Mouse (Mus musculus) forebrain, embryonic 11.5 days (tissue): Measurements from ENCODE around the gene Stim2. TPM values are rescaled to one million over a fixed set of nuclear protein-coding genes. Genes with fewer than 3 reads are reported as not detected.

ENCODE experiments used
- ATAC-seq: fragments of 200-750 bp; cut with Nextera tagmentation; replicated peaks from 2 replicates; pipeline ENCODE4 v1.8.0; 2017; ENCODE audit warnings: moderate TSS enrichment; ENCODE audit not compliant: low FRiP score
- DNase-seq: peaks from one replicate; pipeline ENCODE4 v3.0.0-alpha.2; 2017; ENCODE audit warnings: low spot score
- H3K27ac ChIP-seq: fragments of 300-500 bp; sonication (generic); 2 replicates; pipeline ENCODE4 v1.5.1; 2014; ENCODE audit warnings: low read depth, low read length
- H3K27me3 ChIP-seq: fragments of 300-500 bp; sonication (generic); 2 replicates; pipeline ENCODE4 v1.6.1; 2014; ENCODE audit warnings: mild to moderate bottlenecking, low read length, mixed read lengths; ENCODE audit not compliant: control insufficient read depth, insufficient read depth
- H3K36me3 ChIP-seq: fragments of 300-500 bp; sonication (generic); 2 replicates; pipeline ENCODE4 v1.6.1; 2014; ENCODE audit warnings: mild to moderate bottlenecking, low read length, moderate library complexity, mixed read lengths; ENCODE audit not compliant: control insufficient read depth, insufficient read depth
- H3K4me1 ChIP-seq: fragments of 300-500 bp; sonication (generic); replicated peaks from 2 replicates; pipeline ENCODE4 v1.6.1; 2014; ENCODE audit warnings: low read length, mixed read lengths; ENCODE audit not compliant: control insufficient read depth, insufficient read depth
- H3K4me2 ChIP-seq: fragments of 300-500 bp; sonication (generic); 2 replicates; pipeline ENCODE4 v1.6.1; 2014; ENCODE audit warnings: low read depth, mild to moderate bottlenecking, low read length, moderate library complexity, mixed read lengths; ENCODE audit not compliant: severe bottlenecking
- H3K4me3 ChIP-seq: fragments of 300-500 bp; sonication (generic); 2 replicates; pipeline ENCODE4 v1.5.1; 2014; ENCODE audit warnings: low read depth, low read length
- H3K9ac ChIP-seq: fragments of 300-500 bp; sonication (generic); 2 replicates; pipeline ENCODE4 v1.6.1; 2014; ENCODE audit warnings: low read length
- H3K9me3 ChIP-seq: fragments of 300-500 bp; sonication (generic); 2 replicates; pipeline ENCODE4 v1.6.1; 2016; ENCODE audit warnings: low read length, mixed read lengths; ENCODE audit not compliant: control insufficient read depth
- WGBS: fragments of 180-500 bp; shearing (Covaris S2); extraction: QIAGEN DNeasy Blood & Tissue Kit; methylation state at CpG from one replicate; pipeline ENCODE4 v1.1.7; 2014; 5-methylcytosine and 5-hydroxymethylcytosine counted together
- polyA plus RNA-seq: library from polyadenylated mRNA; unstranded; fragments of >200 nt; fragmentation: Nextera tagmentation; extraction: Ambion mirVana; gene quantifications from 2 replicates; pipeline ENCODE4 v1.2.1, GENCODE M21; 2014

Gene Stim2
- polyA plus RNA-seq, 1 experiment from 2014 or later: 21.1 TPM

- no peaks in the 10 kb centered on the region for H3K27me3 ChIP-seq
- no peak overlapping the region for H3K27ac ChIP-seq
- H3K4me3 ChIP-seq: no peak overlapping the region
- H3K4me1 ChIP-seq: peaks cover 3% of the 10 kb centered on the region; the same call in 1 of the 2 replicates
- 64% methylated on average over 3 of the region's 3 CpGs for WGBS
- no peak overlapping the region for H3K9ac ChIP-seq
- H3K4me2 ChIP-seq: no peak overlapping the region
- ATAC-seq: no peak
- H3K9me3 ChIP-seq: no peaks in the 10 kb centered on the region
- H3K36me3 ChIP-seq: no peaks in the 10 kb centered on the region
- no peak for DNase-seq
Measured at GRCm38 (mm10) chr5:54100916-54101315, 102.6 kb downstream of the Stim2 start.

- Histone ChIP-seq H3K4me1 (peaks cover 3% of the 10 kb centered on the region; the same call in 1 of the 2 replicates), H3K9me3 (no peaks in the 10 kb centered on the region), H3K36me3 (no peaks in the 10 kb centered on the region), H3K27ac (no peak overlapping the region), H3K27me3 (no peaks in the 10 kb centered on the region), H3K4me3 (no peak overlapping the region), H3K9ac (no peak overlapping the region), H3K4me2 (no peak overlapping the region)
- 74% methylated on average over 5 of the region's 5 CpGs for WGBS
- no peak for ATAC-seq
- DNase-seq: no peak
Measured at GRCm38 (mm10) chr5:54101318-54101717, 103.0 kb downstream of the Stim2 start.

GRCm38 (mm10) chr5:54101960-54102359 lies 103.7 kb downstream of the Stim2 start:
- Histone ChIP-seq H3K9ac (no peak overlapping the region), H3K4me1 (peaks cover 3% of the 10 kb centered on the region; the same call in 1 of the 2 replicates), H3K4me3 (no peak overlapping the region), H3K9me3 (no peaks in the 10 kb centered on the region), H3K4me2 (no peak overlapping the region), H3K36me3 (no peaks in the 10 kb centered on the region), H3K27me3 (no peaks in the 10 kb centered on the region), H3K27ac (no peak overlapping the region)
- 88% methylated on average over 1 of the region's 1 CpGs for WGBS
- ATAC-seq (no peak), DNase-seq (no peak)

- no peaks in the 10 kb centered on the region for H3K4me1 ChIP-seq
- WGBS: 91% methylated on average over 4 of the region's 4 CpGs
Measured at GRCm38 (mm10) chr5:54106669-54107068, 108.4 kb downstream of the Stim2 start.

GRCm38 (mm10) chr5:54107069-54107468 lies 108.8 kb downstream of the Stim2 start:
- H3K36me3 ChIP-seq: no peaks in the 10 kb centered on the region
- H3K9me3 ChIP-seq: no peaks in the 10 kb centered on the region
- no peak for DNase-seq
- no peak overlapping the region for H3K9ac ChIP-seq
- no peak overlapping the region for H3K27ac ChIP-seq
- no peak overlapping the region for H3K4me3 ChIP-seq
- 77% methylated on average over 6 of the region's 6 CpGs for WGBS
- no peaks in the 10 kb centered on the region for H3K4me1 ChIP-seq
- H3K27me3 ChIP-seq: no peaks in the 10 kb centered on the region
- H3K4me2 ChIP-seq: no peak overlapping the region
- ATAC-seq: no peak

More at GRCm38 (mm10) chr5:54106669-54107068, 108.4 kb downstream of the Stim2 start:
- H3K4me3 ChIP-seq: no peak overlapping the region
- H3K27me3 ChIP-seq: no peaks in the 10 kb centered on the region
- H3K9ac ChIP-seq: no peak overlapping the region
- no peaks in the 10 kb centered on the region for H3K36me3 ChIP-seq
- H3K9me3 ChIP-seq: no peaks in the 10 kb centered on the region
- no peak overlapping the region for H3K4me2 ChIP-seq
- ATAC-seq (no peak), DNase-seq (no peak)
- no peak overlapping the region for H3K27ac ChIP-seq

- ATAC-seq: no peak
- Histone ChIP-seq H3K9ac (no peak overlapping the region), H3K4me1 (no peaks in the 10 kb centered on the region), H3K27me3 (no peaks in the 10 kb centered on the region), H3K9me3 (no peaks in the 10 kb centered on the region), H3K27ac (no peak overlapping the region), H3K36me3 (no peaks in the 10 kb centered on the region), H3K4me3 (no peak overlapping the region), H3K4me2 (no peak overlapping the region)
- DNase-seq: no peak
- WGBS: 97% methylated on average over 5 of the region's 5 CpGs
Measured at GRCm38 (mm10) chr5:54109096-54109495, 110.8 kb downstream of the Stim2 start.

DNA sequence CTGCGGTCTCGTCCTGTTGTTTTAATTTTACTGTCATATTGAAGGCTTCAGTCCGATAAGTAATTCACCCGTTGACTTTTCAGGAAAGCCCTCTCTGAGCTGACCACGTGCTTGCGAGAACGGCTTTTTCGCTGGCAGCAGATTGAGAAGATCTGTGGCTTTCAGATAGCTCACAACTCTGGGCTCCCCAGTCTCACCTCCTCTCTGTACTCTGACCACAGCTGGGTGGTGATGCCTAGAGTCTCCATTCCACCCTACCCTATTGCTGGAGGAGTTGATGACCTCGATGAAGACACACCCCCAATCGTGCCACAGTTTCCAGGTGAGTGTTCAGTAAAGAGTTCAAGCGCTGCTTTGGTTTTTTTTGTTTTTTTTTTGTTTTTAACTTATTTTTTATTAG lies 112.5 kb downstream of the Stim2 start:
- Histone ChIP-seq H3K4me2 (no peak overlapping the region), H3K4me1 (no peaks in the 10 kb centered on the region), H3K9me3 (no peaks in the 10 kb centered on the region), H3K27ac (no peak overlapping the region), H3K9ac (no peak overlapping the region), H3K27me3 (no peaks in the 10 kb centered on the region), H3K36me3 (no peaks in the 10 kb centered on the region), H3K4me3 (no peak overlapping the region)
- ATAC-seq (no peak), DNase-seq (no peak)
- 93% methylated on average over 11 of the region's 11 CpGs for WGBS

GRCm38 (mm10) chr5:54113284-54113683 lies 115.0 kb downstream of the Stim2 start:
- ATAC-seq (no peak), DNase-seq (peak; percentile 56)
- Histone ChIP-seq H3K4me2 (no peak overlapping the region), H3K9ac (no peak overlapping the region), H3K27me3 (no peaks in the 10 kb centered on the region), H3K9me3 (no peaks in the 10 kb centered on the region), H3K27ac (no peak overlapping the region), H3K4me1 (no peaks in the 10 kb centered on the region), H3K4me3 (no peak overlapping the region), H3K36me3 (no peaks in the 10 kb centered on the region)
- 34% methylated on average over 3 of the region's 3 CpGs for WGBS

DNA sequence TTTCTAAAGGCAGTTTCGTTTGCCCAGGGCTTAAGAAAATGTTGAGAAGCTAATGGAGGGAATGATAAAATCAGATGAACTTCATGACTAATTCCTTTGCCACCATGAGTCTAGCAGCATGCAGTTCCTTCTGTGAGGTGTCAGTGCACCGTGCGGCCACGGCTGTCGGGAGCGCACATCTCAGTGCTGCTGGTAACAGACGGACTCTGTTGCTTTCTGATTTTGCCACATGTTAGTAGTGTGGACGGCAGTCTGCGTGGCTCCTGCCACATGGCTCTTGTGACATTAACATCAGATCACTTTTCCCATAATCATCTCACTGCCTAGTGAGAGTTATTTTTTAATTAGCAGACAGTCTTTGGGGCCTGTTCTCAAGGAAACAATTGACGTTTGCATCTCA lies 118.2 kb downstream of the Stim2 start:
- no peak overlapping the region for H3K9ac ChIP-seq
- no peak overlapping the region for H3K4me2 ChIP-seq
- no peak overlapping the region for H3K27ac ChIP-seq
- no peaks in the 10 kb centered on the region for H3K36me3 ChIP-seq
- WGBS: 86% methylated on average over 10 of the region's 10 CpGs
- no peaks in the 10 kb centered on the region for H3K4me1 ChIP-seq
- no peaks in the 10 kb centered on the region for H3K9me3 ChIP-seq
- ATAC-seq: no peak
- DNase-seq: no peak
- no peaks in the 10 kb centered on the region for H3K27me3 ChIP-seq
- no peak overlapping the region for H3K4me3 ChIP-seq
